Mouse (Mus musculus) kidney, embryonic 15.5 days (tissue): Measurements from ENCODE around the gene Tpm4. TPM values are rescaled to one million over a fixed set of nuclear protein-coding genes. Genes with fewer than 3 reads are reported as not detected.

Source experiments
- polyA plus RNA-seq: library from polyadenylated mRNA; unstranded; fragments of >200 nt; fragmentation: Nextera tagmentation; extraction: Ambion mirVana; gene quantifications from 2 replicates; pipeline ENCODE4 v1.2.1, GENCODE M21; 2015

Tpm4 gene
- polyA plus RNA-seq, 1 experiment from 2014 or later, result 770 TPM

Other genes starting within 250 kb of the Tpm4 start
- 6.8 and 7.3 TPM in 2 replicates for gene Zfp882, start 226.4 kb upstream of the Tpm4 start, polyA plus RNA-seq
- 24.8 and 26.1 TPM in 2 replicates for gene Zfp617, start 226.3 kb upstream of the Tpm4 start, polyA plus RNA-seq
- gene Zfp961, start 183.9 kb upstream of the Tpm4 start, polyA plus RNA-seq, result 26.4 and 26.5 TPM in 2 replicates
- 0.82 and 1.3 TPM in 2 replicates for gene Cyp4f18, start 125.3 kb upstream of the Tpm4 start, polyA plus RNA-seq
- not detected in 2 replicates for gene Olfr372, start 93.8 kb upstream of the Tpm4 start, polyA plus RNA-seq
- 0.05 TPM in 2 replicates for gene Olfr373, start 51.8 kb upstream of the Tpm4 start, polyA plus RNA-seq
- 0.06 TPM in 1 of 2 replicates, not detected in the other for gene Olfr374, start 27.9 kb upstream of the Tpm4 start, polyA plus RNA-seq
- gene Rab8a, start 26.2 kb downstream of the Tpm4 start, polyA plus RNA-seq, result 126 and 128 TPM in 2 replicates
- 0.08 TPM in 1 of 2 replicates, not detected in the other for gene Hsh2d, start 54.7 kb downstream of the Tpm4 start, polyA plus RNA-seq
- not detected in 2 replicates for gene Cib3, start 77.9 kb downstream of the Tpm4 start, polyA plus RNA-seq
- gene Gm11034, start 78.7 kb downstream of the Tpm4 start, polyA plus RNA-seq, result not detected in 2 replicates
- gene Fam32a, start 84.8 kb downstream of the Tpm4 start, polyA plus RNA-seq, result 73.0 and 74.0 TPM in 2 replicates
- gene Ap1m1, start 105.0 kb downstream of the Tpm4 start, polyA plus RNA-seq, result 123 and 138 TPM in 2 replicates
- gene Gm10282, start 170.3 kb downstream of the Tpm4 start, polyA plus RNA-seq, result 29.0 and 30.3 TPM in 2 replicates
- gene Klf2, start 184.1 kb downstream of the Tpm4 start, polyA plus RNA-seq, result 12.6 and 14.0 TPM in 2 replicates